Mouse (Mus musculus) embryo, embryonic 9.5 days (tissue): Measurements from ENCODE around the gene Zbtb9.
"Not testable (repeated sequence)": the region's sequence is repeated elsewhere in the genome, so short reads cannot be mapped to it uniquely, and the experiment has no call there.

Source experiments
- DNase-seq: peaks from one replicate; pipeline ENCODE4 v3.0.0-alpha.2; 2017; ENCODE audit errors: extremely low spot score

Gene Zbtb9

DNA sequence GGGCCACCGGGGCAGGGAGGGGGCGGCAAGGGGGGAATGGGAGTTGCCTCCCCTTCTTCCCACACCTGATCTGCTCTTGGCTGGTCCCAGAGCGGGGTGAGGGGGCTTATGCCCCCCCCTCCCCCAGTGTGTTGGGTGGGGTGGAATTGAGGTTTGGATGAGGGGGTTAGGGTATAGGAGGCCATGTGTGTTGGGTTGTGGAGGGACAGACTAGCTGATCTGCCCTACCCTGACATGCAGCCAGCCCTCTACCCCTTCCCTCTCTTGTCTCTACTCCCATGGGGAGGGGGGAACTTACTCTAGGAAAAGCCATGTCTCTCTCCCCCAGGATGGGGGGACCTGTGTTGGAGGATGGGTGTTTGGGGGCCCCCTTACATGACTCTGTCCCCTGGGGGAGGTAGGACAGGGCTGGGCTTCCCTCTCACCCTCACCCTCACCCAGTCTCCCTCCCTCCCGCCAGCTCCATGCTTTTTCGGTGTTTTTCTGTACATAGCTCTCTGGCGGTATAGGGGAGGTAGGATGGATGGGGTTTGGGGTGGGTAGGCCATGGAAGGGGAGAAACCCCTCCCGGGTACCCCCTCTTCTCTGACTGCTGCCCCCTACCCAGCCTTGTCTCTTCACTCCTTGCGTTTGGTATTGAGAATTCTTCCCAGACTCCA, 1.6 kb upstream of the Zbtb9 start:
- peak; percentile 8 for DNase-seq

DNA sequence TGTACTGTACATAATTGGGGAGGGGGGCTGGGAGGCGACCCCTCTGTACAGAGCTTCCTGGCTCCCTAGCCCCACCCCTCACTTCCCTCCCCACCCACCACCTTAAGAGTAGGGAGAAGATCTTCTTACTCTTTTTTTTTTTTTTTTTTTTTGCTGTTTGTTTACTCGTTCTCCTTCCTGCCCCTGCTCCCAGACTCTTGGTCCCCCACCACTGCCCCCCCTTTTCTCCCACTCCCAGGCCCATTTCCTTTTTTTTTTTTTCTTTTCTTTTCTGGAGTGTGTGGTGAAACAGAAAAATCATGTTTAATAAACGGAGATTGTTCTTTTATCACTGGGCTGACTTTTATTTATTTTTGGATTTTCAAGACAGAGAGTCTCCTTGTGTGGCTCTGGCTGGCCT, 860 bp upstream of the Zbtb9 start:
- DNase-seq, result no peak

DNA sequence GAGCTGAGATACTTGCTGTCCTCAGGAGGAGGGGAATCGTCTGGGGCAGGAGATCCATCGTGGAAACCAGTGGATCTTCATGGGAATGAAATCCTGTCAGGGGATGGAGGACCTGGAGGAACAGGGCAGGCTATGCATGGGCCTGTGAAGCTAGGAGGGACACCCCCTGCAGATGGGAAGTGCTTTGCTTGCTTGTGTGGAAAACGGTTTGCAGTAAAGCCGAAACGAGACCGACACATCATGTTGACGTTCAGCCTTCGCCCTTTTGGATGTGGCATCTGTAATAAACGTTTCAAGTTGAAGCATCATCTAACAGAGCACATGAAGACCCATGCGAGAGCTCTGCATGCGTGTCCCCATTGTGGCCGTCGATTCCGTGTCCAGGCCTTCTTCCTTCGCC, 1.6 kb downstream of the Zbtb9 start:
- DNase-seq, result no peak

DNA sequence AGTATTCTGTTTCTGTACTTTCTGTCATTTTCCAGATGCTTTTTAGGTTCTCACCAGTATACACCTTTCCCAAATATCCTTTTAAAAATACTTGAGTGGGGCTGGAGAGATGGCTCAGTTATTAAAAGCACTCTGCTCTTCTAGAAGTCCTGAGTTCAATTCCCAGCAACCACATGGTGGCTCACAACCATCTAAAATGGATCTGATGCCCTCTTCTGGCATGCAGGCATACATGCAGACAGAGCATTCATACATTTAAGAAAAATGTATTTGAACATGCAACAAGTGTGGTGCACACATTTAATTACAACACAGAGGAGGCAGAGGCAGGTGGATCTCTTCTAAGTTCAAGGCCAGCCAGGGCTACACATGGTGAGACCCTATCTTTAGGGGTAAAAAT, 2.4 kb downstream of the Zbtb9 start:
- no peak for DNase-seq

DNA sequence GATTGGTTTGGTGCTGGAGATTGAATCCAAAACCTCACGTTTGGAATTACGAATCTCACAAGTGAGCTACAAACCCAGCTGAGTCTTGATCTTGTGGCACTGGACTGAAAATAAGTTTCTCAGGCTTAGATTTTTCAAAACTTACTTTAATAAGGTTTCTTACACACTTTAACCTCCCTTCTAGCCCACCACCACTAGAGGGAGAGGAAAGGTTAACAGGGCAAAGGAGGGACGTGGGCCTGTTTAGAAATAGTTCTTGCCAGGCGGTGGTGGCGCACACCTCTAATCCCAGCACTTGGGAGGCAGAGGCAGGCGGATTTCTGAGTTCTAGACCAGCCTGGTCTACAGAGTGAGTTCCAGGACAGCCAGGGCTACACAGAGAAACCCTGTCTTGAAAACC, 4.4 kb downstream of the Zbtb9 start:
- not testable (repeated sequence) for DNase-seq

DNA sequence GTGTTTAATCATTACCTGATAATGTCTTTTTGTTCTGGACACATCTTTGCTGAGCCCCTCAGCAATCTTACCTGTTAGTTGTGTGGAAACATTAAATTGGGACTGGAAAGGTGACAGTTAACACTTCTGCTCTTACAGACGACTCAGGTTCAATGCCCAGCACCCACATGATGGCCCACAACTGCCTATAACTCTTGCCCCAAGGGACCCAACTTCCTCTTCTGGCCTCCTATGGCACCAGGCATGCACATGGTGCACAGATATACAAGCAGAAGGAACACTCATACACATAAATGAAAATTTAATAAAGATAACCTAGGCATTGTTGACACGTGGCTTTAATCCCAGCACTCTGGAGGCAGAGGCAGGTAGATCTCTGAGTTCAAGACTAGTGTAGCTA, 6.5 kb downstream of the Zbtb9 start:
- no peak for DNase-seq

DNA sequence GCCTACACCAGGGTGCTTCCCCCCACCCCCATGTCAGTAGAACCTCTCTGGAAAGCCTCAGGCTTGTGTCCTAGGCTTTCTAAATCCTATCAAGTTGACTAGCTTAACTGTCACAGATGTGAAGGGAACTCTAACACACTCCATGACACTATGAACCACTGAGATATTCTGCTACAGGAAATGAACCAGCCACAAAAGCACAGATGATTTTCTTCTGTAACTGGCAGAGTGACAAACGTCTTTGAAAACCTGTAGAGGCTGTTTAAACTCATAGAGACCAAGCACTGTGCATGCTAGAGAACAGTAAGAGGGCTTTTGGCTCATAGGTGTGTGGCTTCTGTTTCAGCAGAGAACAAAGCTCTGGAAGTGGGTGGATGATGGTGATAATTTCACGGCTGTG, 8.1 kb downstream of the Zbtb9 start:
- no peak for DNase-seq

DNA sequence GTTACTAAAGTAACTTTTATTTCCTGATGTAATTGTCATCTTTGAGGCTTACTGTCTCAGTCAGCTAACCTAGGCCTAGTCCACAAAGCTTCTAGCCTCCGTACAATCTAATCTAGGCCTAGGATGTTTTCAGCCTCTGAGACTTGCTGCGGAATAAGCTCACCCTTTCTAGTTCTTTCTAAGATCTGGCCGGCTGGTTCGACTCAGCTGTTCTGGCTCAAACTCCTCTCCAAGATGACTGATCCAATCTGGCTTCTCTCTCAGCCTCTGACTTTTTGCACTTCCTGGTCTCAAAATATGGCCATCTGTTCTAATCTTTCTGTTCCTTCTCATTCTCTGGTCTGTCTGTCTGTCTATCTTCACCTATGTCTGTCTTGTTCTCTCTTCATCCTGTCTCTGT, 10.4 kb downstream of the Zbtb9 start:
- no peak for DNase-seq

DNA sequence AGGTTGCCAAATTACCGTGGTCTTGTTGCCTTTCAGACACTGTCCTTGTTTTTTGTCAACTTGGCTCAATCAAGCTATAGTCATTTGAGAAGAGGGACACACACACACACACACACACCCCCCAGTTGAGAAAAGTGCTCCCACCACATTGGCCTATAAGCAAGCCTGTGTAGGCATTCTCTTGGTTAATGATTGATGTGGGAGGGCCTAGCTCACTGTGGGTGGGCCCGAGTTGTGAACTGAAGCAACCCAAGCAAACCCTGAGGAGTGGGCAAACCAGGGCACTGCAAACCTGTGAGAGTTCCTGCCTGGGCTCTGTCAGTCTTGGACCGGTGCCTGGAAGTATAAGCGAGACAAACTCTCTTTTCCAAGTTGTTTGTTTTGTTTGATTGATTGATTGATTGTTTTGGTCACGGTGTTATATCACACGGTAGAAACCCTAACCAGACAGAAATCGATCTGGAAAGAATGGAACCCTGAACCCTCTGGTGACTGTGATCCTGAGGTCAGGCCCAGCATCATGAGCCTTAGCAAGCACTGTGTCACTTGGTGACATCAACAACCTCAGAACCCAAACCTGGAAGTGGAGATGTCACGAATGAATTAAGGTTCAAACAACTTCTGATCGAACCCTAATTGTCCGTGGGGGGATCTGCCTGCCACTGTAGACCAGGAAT, 12.7 kb downstream of the Zbtb9 start:
- no peak for DNase-seq

DNA sequence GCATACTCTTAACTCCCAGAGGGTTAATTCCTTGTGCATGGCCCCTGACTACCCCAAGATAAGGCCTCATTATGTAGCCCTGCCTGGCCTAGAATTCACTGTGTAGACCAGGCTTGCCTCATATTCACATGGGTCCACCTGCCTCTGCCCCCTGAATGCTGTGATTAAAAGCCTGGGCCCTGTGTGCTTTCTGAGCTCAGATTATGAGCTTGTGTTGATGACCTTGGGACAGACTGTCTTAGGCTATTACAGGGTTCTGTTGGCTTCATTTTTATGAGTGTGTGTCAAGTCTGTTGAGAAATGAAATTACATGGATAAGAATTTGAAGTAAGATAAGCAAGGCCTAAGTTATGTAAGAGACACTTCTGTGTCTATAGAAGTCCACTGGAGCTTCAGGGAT, 17.6 kb downstream of the Zbtb9 start:
- no peak for DNase-seq

DNA sequence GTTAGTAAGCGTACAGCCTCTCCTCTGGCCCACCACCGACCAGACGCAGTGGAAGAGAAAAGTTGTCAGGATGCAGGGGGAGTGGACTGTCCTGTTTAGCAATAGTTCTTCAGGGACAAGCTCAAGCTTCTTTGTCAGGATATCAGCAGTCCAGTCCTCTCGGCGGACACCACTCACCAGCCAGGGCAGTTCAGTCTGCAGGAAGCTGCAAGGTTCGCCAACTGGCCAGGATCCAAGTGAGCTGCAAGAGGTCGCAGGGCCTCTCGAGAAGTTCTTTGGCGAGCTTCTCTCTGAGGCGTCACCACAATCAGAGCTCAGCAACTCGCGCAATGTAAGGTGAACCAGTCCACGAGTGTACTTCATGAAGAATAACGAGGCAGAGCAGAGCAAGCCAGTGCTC, 21.4 kb downstream of the Zbtb9 start:
- DNase-seq, result no peak

DNA sequence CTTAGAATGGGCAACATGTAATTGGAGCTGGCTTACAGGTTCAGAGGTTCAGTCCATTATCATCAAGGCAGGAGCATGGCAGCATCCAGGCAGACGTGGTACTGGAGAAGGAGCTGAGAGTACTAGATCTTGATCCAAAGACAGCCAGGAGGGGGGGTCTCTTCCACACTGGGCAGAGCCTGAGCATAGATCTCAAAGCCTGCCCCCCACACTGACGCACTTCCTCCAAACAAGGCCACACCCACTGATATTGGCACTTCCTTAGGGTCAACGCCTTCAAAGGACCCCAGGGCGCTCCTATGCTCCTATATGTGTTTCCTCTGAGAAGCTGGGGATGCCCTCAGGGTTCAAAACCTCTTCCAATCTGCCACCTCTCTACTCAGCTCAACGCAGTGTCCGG, 22.0 kb downstream of the Zbtb9 start:
- DNase-seq, result no peak

DNA sequence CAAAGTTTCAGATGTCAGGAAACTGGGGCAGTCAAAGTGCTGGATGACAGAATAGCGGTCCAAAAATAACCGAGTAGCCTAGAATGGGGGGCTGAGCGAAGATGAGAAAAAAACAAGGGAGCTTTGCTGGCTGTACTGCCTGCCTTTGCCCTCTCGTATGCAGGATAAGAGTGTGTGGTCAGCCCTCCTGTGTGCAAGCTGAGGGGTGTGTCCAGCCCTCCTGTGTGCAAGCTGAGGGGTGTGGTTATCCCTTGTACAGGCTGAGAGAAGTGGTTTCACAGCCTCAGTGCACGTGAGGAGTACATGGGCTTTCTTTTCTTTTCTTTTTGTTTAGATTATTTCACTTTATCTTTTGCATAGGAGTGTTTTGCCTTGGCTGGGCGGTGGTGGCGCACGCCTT, 22.6 kb downstream of the Zbtb9 start:
- DNase-seq, result no peak

DNA sequence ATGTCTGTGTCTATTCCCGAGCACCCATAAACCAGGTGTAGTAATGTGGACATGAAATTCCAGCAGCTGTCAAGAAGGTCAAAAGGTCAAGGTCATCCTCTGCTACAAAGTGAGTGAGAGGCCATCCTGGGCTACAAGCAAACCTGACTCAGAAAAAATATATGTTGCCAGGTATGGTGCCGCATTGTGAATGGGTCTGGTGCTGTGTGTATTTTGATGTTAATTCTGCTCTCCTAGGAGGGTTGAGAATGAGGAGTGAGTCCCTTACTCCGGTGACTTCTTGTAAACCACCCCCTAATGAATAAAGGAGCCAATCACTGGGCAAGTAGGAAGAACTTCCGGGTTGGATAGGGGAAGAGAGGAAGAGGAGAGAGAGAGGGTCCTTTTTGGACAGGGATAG, 24.7 kb downstream of the Zbtb9 start:
- no peak for DNase-seq

DNA sequence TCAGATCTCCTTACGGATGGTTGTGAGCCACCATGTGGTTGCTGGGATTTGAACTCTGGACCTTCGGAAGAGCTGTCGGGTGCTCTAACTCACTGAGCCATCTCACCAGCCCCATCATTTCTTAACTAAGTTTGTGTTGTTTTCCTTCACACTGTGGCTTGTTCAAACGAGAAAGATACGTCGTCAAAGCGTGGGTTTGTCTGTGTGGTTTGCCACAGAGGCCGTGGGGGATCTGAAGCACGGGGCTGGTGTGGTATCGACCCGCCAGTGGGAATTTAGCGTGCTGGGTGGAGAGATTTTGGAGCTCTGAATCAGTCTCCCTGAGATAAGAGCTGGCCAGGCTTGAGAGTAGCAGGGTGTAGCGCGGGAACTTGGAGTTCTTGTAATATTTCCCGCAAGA, 25.3 kb downstream of the Zbtb9 start:
- no peak for DNase-seq

DNA sequence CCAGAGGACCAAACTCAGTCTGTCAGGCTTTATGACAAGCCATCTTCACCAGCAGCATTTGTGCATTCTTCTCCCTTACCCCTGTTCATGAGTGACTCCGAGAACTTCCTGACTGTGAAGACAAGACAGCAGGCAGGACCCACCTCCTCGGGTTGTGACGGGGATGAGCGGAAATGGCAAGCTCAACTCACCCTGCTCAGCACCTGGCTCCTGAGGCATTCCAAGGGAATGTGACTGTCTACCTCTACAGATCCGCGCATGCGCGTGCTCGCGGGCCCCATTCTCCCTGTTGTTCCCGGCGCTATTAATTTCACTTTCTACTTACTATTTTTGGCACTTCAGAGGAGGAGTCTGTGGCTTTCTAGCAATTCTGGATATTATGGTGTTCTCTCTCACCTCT, 27.0 kb downstream of the Zbtb9 start:
- DNase-seq, result no peak

DNA sequence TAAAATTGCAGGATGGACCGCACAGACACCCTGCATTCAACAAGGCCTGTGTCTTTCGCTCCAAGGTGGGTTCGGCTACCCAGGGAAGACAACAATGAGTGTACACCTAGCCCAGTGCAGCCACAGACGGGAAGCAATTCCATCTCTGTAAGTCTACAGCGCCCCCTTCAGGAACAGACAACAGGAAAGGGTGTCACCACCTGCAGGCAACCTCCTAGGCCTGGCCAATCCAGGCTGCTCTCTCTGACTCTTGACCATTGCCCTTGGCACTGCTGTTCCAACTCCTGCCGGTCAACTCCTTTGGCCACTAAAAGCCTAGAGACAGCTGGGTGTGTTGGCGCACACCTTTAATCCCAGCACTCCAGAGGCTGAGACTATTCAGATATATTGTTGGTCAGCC, 28.2 kb downstream of the Zbtb9 start:
- no peak for DNase-seq

DNA sequence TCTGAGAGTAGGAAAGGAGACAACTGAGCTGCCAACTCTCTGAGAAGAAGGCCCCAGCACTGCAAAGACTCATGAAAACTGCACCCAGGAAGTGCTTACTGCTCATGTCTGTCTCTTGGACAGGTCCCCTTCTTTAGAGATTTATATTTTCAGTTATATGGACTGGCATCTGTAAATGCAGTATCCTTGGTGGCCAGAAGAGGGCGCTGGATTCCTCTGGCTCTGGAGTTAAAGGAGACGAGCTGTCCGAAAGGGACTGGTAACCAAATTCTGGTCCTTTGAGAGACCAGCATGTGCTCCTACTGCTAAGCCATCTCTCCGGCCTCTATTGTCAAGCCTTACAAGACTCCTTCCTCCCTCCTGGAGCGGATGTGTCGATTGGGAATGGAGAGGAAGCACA, 28.9 kb downstream of the Zbtb9 start:
- no peak for DNase-seq

DNA sequence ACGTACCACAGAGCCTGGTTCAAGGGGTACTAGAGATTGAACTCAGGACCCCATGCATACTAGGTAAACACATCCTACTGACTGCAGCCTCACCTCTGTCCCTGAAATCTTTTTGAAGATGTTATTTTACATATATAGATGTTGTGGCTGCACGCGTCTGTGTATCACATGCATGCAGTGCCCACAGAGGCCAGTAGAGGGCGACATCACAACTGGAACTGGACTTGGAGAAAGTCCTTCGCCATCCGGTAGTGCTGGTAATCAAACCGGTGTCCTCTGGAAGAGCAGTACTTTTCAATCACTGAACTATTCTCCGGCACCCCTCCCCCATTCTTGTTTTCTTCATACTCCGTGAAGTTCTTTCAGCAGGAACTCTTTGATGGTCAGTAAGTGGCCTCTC, 31.5 kb downstream of the Zbtb9 start:
- peak; percentile 59 for DNase-seq

DNA sequence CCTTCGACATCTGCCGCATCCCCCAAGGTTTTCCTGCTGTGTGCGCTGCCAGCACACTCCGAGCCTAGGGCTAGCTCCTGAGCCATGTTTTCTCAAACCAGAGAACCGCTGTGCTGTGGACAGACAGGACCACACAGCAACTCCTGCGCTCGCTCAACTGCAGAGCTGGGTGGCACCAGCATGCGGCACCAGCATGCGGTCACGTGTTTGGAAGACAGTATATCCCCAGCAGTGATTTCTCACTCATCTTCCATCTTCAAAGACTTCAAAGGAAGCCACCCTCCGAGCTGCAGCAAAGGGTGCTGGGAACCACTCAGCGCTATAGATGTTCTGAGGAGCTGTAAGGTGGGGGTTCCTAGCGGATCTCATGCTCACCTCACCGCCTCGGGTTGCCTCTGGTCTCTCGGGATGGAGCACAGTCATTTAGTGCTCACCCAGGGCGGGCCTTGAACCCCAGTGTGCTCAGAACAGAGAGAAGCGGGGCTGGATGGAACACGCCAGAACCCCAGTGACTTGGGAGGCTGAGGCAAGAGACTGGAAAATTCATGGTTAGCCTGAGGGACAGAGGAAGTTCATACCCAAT, 32.0 kb downstream of the Zbtb9 start:
- DNase-seq, result no peak

DNA sequence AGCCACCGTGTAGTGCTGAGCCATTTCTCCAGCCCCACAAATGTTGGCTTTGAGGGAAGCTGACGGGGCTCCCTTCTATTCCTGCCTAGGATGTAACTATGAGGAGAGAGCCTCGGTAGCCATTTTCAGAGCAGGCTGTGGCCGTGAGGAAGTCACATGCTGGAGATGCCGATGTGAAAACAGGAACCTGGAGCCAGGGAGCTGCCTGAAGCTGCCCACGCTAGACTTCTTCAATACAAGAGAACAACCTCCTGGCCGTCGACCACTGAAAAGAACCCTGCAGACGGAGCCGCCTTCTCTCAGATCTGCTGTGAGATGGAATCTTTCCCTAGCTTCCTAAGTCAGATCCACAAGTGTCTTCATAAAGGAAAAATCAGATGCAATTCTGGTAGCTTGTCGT, 32.7 kb downstream of the Zbtb9 start:
- DNase-seq, result no peak

DNA sequence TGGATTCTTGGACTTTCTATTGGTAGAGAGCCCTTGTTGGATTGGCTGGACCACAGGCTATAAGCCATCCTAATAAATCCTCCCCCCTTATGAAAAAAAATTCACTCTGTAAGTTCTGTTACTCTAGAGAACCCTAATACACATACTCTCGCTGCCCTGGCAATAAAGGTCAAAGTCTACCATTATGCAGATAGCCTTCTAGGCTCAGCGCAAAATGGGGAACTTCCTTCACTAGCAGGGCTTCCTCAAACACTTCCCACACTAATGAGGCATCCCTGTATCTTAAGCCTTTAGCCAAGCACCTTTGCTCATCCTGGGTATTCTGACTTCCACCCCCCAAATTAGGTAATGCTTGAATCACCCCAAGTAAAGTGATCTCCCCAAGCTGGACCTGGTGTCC, 35.3 kb downstream of the Zbtb9 start:
- DNase-seq, result no peak

DNA sequence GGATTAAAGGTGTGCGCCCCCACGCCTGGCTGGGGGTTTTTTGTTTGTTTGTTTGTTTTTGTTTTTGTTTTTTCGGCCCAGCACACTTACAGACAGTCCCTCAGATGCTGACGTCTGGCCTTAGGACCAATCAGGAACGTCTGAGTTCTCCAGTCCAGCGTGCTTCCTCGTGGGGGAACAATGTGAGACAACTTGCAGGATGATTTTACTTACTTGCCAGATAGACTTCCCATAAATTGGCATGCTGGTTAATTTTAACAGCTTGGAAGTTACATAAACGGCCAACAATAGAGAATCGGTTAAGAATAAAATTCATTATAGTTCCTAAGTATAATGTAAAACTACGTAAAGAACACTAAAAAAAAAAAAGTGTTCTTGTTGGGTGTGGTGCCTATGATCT, 38.2 kb downstream of the Zbtb9 start:
- DNase-seq, result no peak
